Mouse (Mus musculus) limb, embryonic 13.5 days (tissue): ENCODE data around the gene Pcmt1. TPM values are rescaled to one million over a fixed set of nuclear protein-coding genes. Genes with fewer than 3 reads are reported as not detected.
A peak's percentile ranks its signal among the peaks of the same experiment; 100 is the strongest.

Source experiments
- ATAC-seq: fragments of 200-750 bp; cut with Nextera tagmentation; 2 replicates; pipeline ENCODE4 v1.8.0; 2017; ENCODE audit warnings: low read depth, moderate number of reproducible peaks, moderate TSS enrichment; ENCODE audit not compliant: low FRiP score
- H3K27ac ChIP-seq: fragments of 300-500 bp; sonication (generic); 2 replicates; pipeline ENCODE4 v1.5.1; 2015; ENCODE audit warnings: inconsistent platforms, mild to moderate bottlenecking, moderate library complexity
- H3K27me3 ChIP-seq: fragments of 300-500 bp; sonication (generic); 2 replicates; pipeline ENCODE4 v1.6.1; 2015; ENCODE audit warnings: mild to moderate bottlenecking, inconsistent platforms
- H3K36me3 ChIP-seq: fragments of 300-500 bp; sonication (generic); 2 replicates; pipeline ENCODE4 v1.6.1; 2015; ENCODE audit warnings: inconsistent platforms, mild to moderate bottlenecking, moderate library complexity
- H3K4me1 ChIP-seq: fragments of 300-500 bp; sonication (generic); 2 replicates; pipeline ENCODE4 v1.6.1; 2015; ENCODE audit warnings: inconsistent platforms
- H3K4me2 ChIP-seq: fragments of 300-500 bp; sonication (generic); replicated peaks from 2 replicates; pipeline ENCODE4 v1.6.1; 2015; ENCODE audit warnings: inconsistent platforms, mild to moderate bottlenecking, moderate library complexity
- H3K4me3 ChIP-seq: fragments of 300-500 bp; sonication (generic); 2 replicates; pipeline ENCODE4 v1.5.1; 2015; ENCODE audit warnings: moderate library complexity, mild to moderate bottlenecking, inconsistent platforms
- H3K9ac ChIP-seq: fragments of 300-500 bp; sonication (generic); 2 replicates; pipeline ENCODE4 v1.6.1; 2015; ENCODE audit warnings: mild to moderate bottlenecking, inconsistent platforms
- H3K9me3 ChIP-seq: fragments of 300-500 bp; sonication (generic); 2 replicates; pipeline ENCODE4 v1.6.1; 2016; ENCODE audit warnings: inconsistent platforms
- WGBS: fragments of 180-500 bp; shearing (Covaris S2); methylation state at CpG from one replicate; pipeline ENCODE4 v1.1.7; 2015; 5-methylcytosine and 5-hydroxymethylcytosine counted together
- polyA plus RNA-seq: library from polyadenylated mRNA; unstranded; fragments of >200 nt; fragmentation: Nextera tagmentation; extraction: Ambion mirVana; gene quantifications from 2 replicates; pipeline ENCODE4 v1.2.1, GENCODE M21; 2015

Pcmt1 gene
- polyA plus RNA-seq: 125 and 132 TPM in 2 replicates

- under 1% methylated on average over 51 of the region's 65 CpGs for WGBS
- peak; percentile 87 for ATAC-seq
- no peaks in the 10 kb centered on the region for H3K27me3 ChIP-seq
These were observed at the start of gene Pcmt1, which contains the start of gene Lats1 for GRCm38 (mm10) chr10:7680731-7681301. Gene Pcmt1 (minus strand): TSS chr10:7681136. Gene Lats1 (plus strand): TSS chr10:7681214.

GRCm38 (mm10) chr10:7727011-7727410, 46.1 kb upstream of the Pcmt1 start:
- 14% methylated on average over 3 of the region's 3 CpGs for WGBS
- peak overlapping the region; percentile 86 for H3K9ac ChIP-seq

More at GRCm38 (mm10) chr10:7680731-7681301, at the start of gene Pcmt1, which contains the start of gene Lats1:
- no peaks in the 10 kb centered on the region for H3K9me3 ChIP-seq
- peaks cover 36% of the 10 kb centered on the region for H3K4me1 ChIP-seq
- peak within 1 kb of the TSS; percentile 81 for H3K4me2 ChIP-seq
- peak within 1 kb of the TSS; percentile 98 for H3K27ac ChIP-seq
- peak within 1 kb of the TSS; percentile 97 for H3K4me3 ChIP-seq
- H3K36me3 ChIP-seq: peaks cover 36% of the 10 kb centered on the region
- peak within 1 kb of the TSS; percentile 98 for H3K9ac ChIP-seq

DNA sequence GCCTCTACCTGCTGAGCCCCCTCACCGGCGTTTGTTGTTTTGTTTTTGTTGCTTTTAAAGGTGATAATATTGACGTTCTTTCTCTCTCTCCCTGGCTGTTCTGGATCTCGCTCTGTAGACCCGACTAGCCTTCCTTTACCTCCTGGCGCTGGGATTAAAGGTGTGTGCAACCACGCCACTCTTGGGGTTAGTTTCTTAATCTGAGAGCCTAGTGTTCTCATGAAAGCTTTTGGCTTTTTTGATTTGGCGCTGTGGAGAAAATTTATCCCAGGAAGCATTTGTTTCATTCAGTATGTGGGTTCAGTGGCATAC, 45.5 kb upstream of the Pcmt1 start:
- Histone ChIP-seq H3K36me3 (no peaks in the 10 kb centered on the region), H3K27ac (peak overlapping the region; percentile 76; the same call in 1 of the 2 replicates), H3K4me3 (peak overlapping the region; percentile 81), H3K9ac (peak overlapping the region; percentile 86), H3K4me1 (peaks cover 7% of the 10 kb centered on the region), H3K27me3 (no peaks in the 10 kb centered on the region), H3K4me2 (peak overlapping the region; percentile 84), H3K9me3 (no peaks in the 10 kb centered on the region)
- ATAC-seq: no peak
- WGBS: 3% methylated on average over 8 of the region's 8 CpGs

More at GRCm38 (mm10) chr10:7727011-7727410, 46.1 kb upstream of the Pcmt1 start:
- no peak for ATAC-seq
- Histone ChIP-seq H3K4me3 (peak overlapping the region; percentile 81), H3K4me1 (peaks cover 7% of the 10 kb centered on the region), H3K4me2 (peak overlapping the region; percentile 84), H3K27ac (no peak overlapping the region), H3K9me3 (no peaks in the 10 kb centered on the region), H3K36me3 (no peaks in the 10 kb centered on the region), H3K27me3 (no peaks in the 10 kb centered on the region)

- Histone ChIP-seq H3K36me3 (no peaks in the 10 kb centered on the region), H3K27me3 (no peaks in the 10 kb centered on the region), H3K27ac (peak within 1 kb of the TSS; percentile 76; the same call in 1 of the 2 replicates), H3K9ac (peak within 1 kb of the TSS; percentile 86), H3K4me2 (peak within 1 kb of the TSS; percentile 84), H3K4me1 (peaks cover 7% of the 10 kb centered on the region), H3K9me3 (no peaks in the 10 kb centered on the region), H3K4me3 (peak within 1 kb of the TSS; percentile 81)
- 0% methylated on average over 44 of the region's 49 CpGs for WGBS
- ATAC-seq: peak; percentile 99
These were observed 45.0 kb upstream of the Pcmt1 start, which contains the start of gene Katna1 for GRCm38 (mm10) chr10:7725751-7726500. Gene Katna1 (plus strand): TSS chr10:7726000.

DNA sequence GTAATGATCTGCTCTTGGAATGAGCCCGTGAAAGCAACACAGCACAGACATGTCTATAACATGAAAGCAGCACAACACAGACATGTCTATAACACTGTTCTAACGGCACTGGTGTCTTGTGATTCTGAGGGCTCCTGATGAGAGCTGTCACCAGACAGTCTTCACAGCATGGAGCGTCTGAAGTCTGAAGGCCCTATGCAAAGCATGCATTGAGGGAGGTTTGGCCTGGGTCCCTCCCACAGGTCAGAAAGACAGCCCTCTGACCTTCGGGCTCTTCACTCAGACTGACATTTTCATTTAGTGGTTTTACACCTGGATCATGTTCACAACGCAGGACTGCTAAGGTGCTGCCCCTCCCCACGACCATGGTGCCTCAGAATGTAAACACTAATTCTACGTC, 34.1 kb upstream of the Pcmt1 start:
- no peaks in the 10 kb centered on the region for H3K4me1 ChIP-seq
- ATAC-seq: no peak
- H3K9ac ChIP-seq: no peak overlapping the region
- H3K36me3 ChIP-seq: peaks cover 43% of the 10 kb centered on the region
- no peak overlapping the region for H3K4me3 ChIP-seq
- H3K27me3 ChIP-seq: no peaks in the 10 kb centered on the region
- 68% methylated on average over 7 of the region's 7 CpGs for WGBS
- no peak overlapping the region for H3K4me2 ChIP-seq
- no peaks in the 10 kb centered on the region for H3K9me3 ChIP-seq
- H3K27ac ChIP-seq: no peak overlapping the region

DNA sequence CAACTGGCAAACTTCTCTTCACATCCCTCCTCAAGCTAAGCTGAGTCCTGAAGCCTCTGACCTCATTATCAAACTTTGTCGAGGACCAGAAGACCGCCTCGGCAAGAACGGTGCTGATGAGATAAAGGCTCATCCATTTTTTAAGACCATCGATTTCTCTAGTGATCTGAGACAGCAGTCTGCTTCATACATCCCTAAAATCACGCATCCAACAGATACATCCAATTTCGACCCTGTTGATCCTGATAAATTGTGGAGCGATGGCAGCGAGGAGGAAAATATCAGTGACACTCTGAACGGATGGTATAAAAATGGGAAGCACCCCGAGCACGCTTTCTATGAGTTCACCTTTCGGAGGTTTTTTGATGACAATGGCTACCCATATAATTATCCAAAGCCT, 31.6 kb upstream of the Pcmt1 start:
- Histone ChIP-seq H3K4me2 (no peak overlapping the region), H3K36me3 (peaks cover 64% of the 10 kb centered on the region), H3K27ac (no peak overlapping the region), H3K9me3 (no peaks in the 10 kb centered on the region), H3K27me3 (no peaks in the 10 kb centered on the region), H3K4me3 (no peak overlapping the region), H3K9ac (no peak overlapping the region), H3K4me1 (no peaks in the 10 kb centered on the region)
- WGBS: 94% methylated on average over 13 of the region's 13 CpGs
- no peak for ATAC-seq

DNA sequence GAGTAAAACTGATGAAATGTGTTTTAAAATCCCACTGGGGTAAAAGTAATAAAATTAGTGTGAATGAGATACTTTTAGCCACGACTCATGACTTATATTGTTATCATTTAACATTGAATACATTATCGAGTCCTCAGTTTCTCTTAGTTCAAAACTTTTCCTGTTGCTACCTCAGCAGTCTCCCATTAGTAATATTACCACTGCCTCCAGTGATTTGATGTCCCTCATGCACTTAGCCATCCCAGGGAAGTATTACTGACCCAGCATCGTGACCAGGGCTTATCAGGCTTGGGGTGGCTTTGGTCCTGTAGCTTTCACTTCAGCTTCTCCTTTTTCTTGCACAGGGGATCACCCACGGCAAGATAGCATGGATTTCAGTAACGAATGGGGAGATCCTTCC, 29.2 kb upstream of the Pcmt1 start:
- H3K4me3 ChIP-seq: no peak overlapping the region
- no peaks in the 10 kb centered on the region for H3K27me3 ChIP-seq
- H3K4me2 ChIP-seq: no peak overlapping the region
- no peak for ATAC-seq
- H3K27ac ChIP-seq: no peak overlapping the region
- peaks cover 75% of the 10 kb centered on the region for H3K36me3 ChIP-seq
- WGBS: 90% methylated on average over 5 of the region's 5 CpGs
- no peak overlapping the region for H3K9ac ChIP-seq
- no peaks in the 10 kb centered on the region for H3K9me3 ChIP-seq
- no peaks in the 10 kb centered on the region for H3K4me1 ChIP-seq

- Histone ChIP-seq H3K36me3 (peaks cover 87% of the 10 kb centered on the region), H3K27ac (no peak overlapping the region), H3K4me1 (no peaks in the 10 kb centered on the region), H3K9me3 (no peaks in the 10 kb centered on the region), H3K27me3 (no peaks in the 10 kb centered on the region), H3K4me2 (no peak overlapping the region), H3K4me3 (no peak overlapping the region), H3K9ac (no peak overlapping the region)
- no peak for ATAC-seq
- WGBS: 94% methylated on average over 6 of the region's 6 CpGs
These were observed 21.6 kb upstream of the Pcmt1 start for GRCm38 (mm10) chr10:7702586-7702985.

GRCm38 (mm10) chr10:7700120-7700519, 19.2 kb upstream of the Pcmt1 start:
- no peaks in the 10 kb centered on the region for H3K4me1 ChIP-seq
- no peak overlapping the region for H3K4me2 ChIP-seq
- no peak overlapping the region for H3K4me3 ChIP-seq
- WGBS: 88% methylated on average over 3 of the region's 3 CpGs
- no peaks in the 10 kb centered on the region for H3K27me3 ChIP-seq
- peaks cover 89% of the 10 kb centered on the region for H3K36me3 ChIP-seq
- no peaks in the 10 kb centered on the region for H3K9me3 ChIP-seq
- no peak overlapping the region for H3K27ac ChIP-seq
- H3K9ac ChIP-seq: no peak overlapping the region
- ATAC-seq: no peak

GRCm38 (mm10) chr10:7695286-7695685, 14.3 kb upstream of the Pcmt1 start:
- H3K9me3 ChIP-seq: no peaks in the 10 kb centered on the region
- ATAC-seq: no peak
- no peak overlapping the region for H3K4me3 ChIP-seq
- H3K9ac ChIP-seq: no peak overlapping the region
- no peaks in the 10 kb centered on the region for H3K27me3 ChIP-seq
- H3K4me2 ChIP-seq: no peak overlapping the region
- peaks cover 83% of the 10 kb centered on the region for H3K36me3 ChIP-seq
- no peak overlapping the region for H3K27ac ChIP-seq
- no peaks in the 10 kb centered on the region for H3K4me1 ChIP-seq

DNA sequence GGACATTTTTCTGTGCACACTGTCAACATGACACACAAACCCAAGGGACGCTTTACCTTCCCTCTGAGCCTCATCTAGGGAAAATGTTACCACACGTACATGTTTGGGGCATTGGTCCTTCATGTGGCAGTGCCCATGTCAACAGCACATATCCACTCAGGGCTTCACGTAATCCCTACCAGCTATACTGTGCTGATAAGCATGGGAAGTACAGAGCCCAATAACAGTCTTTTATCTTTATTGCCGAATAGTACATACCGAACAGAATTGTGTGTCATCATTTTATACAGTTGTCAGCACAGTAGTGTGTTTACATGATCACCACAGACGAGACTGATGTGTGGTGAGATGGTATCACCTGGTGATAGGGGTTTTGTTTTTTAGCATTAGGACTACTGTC, 6.0 kb upstream of the Pcmt1 start:
- ATAC-seq: no peak
- Histone ChIP-seq H3K9me3 (no peaks in the 10 kb centered on the region), H3K36me3 (peaks cover 18% of the 10 kb centered on the region), H3K4me1 (peaks cover 16% of the 10 kb centered on the region), H3K4me3 (no peak overlapping the region), H3K9ac (no peak overlapping the region), H3K4me2 (no peak overlapping the region), H3K27me3 (no peaks in the 10 kb centered on the region), H3K27ac (no peak overlapping the region)
- 93% methylated on average over 6 of the region's 6 CpGs for WGBS

DNA sequence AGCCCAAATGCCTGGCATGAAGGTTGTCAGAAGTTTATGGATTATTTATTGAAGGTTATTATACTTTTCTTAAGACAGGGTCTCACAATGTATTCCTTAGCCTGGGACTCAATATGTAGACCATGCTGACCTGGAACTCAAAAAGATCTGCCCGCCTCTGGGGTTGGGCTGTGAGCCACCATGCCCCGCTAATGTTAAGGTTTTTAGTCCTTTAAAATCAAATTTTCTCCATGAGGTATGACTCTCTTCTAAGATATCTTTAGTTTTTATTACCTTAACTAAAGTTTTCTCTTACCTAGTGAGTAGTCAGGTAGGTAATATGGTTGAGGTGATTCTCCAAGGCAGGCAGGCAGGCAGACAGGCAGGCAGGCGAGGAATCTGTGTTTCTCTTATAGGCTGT, 1.3 kb upstream of the Pcmt1 start:
- no peaks in the 10 kb centered on the region for H3K9me3 ChIP-seq
- WGBS: 61% methylated on average over 3 of the region's 3 CpGs
- ATAC-seq: no peak
- peak overlapping the region; percentile 98 for H3K9ac ChIP-seq
- H3K36me3 ChIP-seq: peaks cover 30% of the 10 kb centered on the region
- H3K4me2 ChIP-seq: peak overlapping the region; percentile 81
- no peaks in the 10 kb centered on the region for H3K27me3 ChIP-seq
- peak overlapping the region; percentile 97 for H3K4me3 ChIP-seq
- H3K4me1 ChIP-seq: peaks cover 36% of the 10 kb centered on the region
- no peak overlapping the region for H3K27ac ChIP-seq
